ENCODE assay signal across 29 mouse cellular contexts in genomic region chr14:31045296-31045695, GRCm38 (mm10). TPM values are rescaled to one million over a fixed set of nuclear protein-coding genes. Genes with fewer than 3 reads are reported as not detected.
DNase-seq lines count a peak whose midpoint lies in the region; ATAC-seq lines count a peak whose summit lies in the region.
"Had no signal": no experiment of that assay in that cellular context is flagged by ENCODE, and none has a peak within 500 bp of the region (broad histone marks: within the 10 kb centered on the region; RNA-seq: fewer than 3 reads in every experiment).

No protein-coding gene starts in this region.

- 57% methylated on average over 5 of the region's 5 CpGs for WGBS in liver, embryonic 13.5 days (ENCODE audit: insufficient replicate concordance)

- H3K36me3 ChIP-seq in erythroblast, embryonic 14.5 days (ENCODE audit: control insufficient read depth): peaks cover 87% of the 10 kb centered on the region
- peaks cover 57% of the 10 kb centered on the region for H3K36me3 ChIP-seq in liver, embryonic 13.5 days

- peak overlapping the region; percentile 91 for H3K27ac ChIP-seq in liver, embryonic 13.5 days
- H3K27ac ChIP-seq: embryonic facial prominence, embryonic 10.5 days; embryonic facial prominence, embryonic 15.5 days; forebrain, embryonic 12.5 days; heart, adult 2 months; hindbrain, embryonic 12.5 days; hindbrain, postnatal 0 days; intestine, embryonic 15.5 days; limb, embryonic 12.5 days; midbrain, embryonic 13.5 days; stomach, embryonic 15.5 days had no signal

- H3K4me2 ChIP-seq in liver, embryonic 13.5 days: peak overlapping the region; percentile 39
- H3K4me2 ChIP-seq: embryonic facial prominence, embryonic 15.5 days; forebrain, embryonic 12.5 days; hindbrain, embryonic 12.5 days; intestine, embryonic 15.5 days; limb, embryonic 12.5 days; midbrain, embryonic 13.5 days; stomach, embryonic 15.5 days had no signal

- H3K9ac ChIP-seq in liver, embryonic 13.5 days: peak overlapping the region; percentile 57; the same call in 1 of the 2 replicates
- H3K9ac ChIP-seq: embryonic facial prominence, embryonic 15.5 days; forebrain, embryonic 12.5 days; hindbrain, embryonic 12.5 days; intestine, embryonic 15.5 days; limb, embryonic 12.5 days; midbrain, embryonic 13.5 days; stomach, embryonic 15.5 days had no signal

- H3K4me1 ChIP-seq in erythroblast, embryonic 14.5 days (ENCODE audit: control insufficient read depth): peaks cover 49% of the 10 kb centered on the region
- peaks cover 27% of the 10 kb centered on the region for H3K4me1 ChIP-seq in liver, embryonic 13.5 days (replicated peaks)
- H3K4me1 ChIP-seq: embryonic facial prominence, embryonic 10.5 days; embryonic facial prominence, embryonic 15.5 days; forebrain, embryonic 12.5 days; hindbrain, embryonic 12.5 days; intestine, embryonic 15.5 days; limb, embryonic 12.5 days; midbrain, embryonic 13.5 days; stomach, embryonic 15.5 days had no signal

- DNase-seq in c-Kit-positive CD71-positive TER-119-positive erythroid progenitor cells, embryonic 14.5 days (ENCODE audit: low spot score): peak; percentile 22
- DNase-seq in liver, embryonic 13.5 days: no peak
- DNase-seq in kidney, adult 18-20 months: no peak
- DNase-seq in frontal cortex, postnatal 36 days (ENCODE audit: low spot score in 2 of 2): no peak
- DNase-seq: adrenal gland, adult 2 months; adrenal gland, postnatal 36 days; B cell, adult 2 months; cerebellum, adult 8-10 months; cerebellum, postnatal 25 days; gastrocnemius, postnatal 36 days; heart, adult 2 months; kidney, adult 9 months; kidney, postnatal 10 days; lung, adult 18-20 months; lung, postnatal 4 days had no signal

- peak overlapping the region; percentile 27 for H3K4me3 ChIP-seq in erythroblast, embryonic 14.5 days (replicated peaks)
- H3K4me3 ChIP-seq in liver, embryonic 13.5 days (replicated peaks): no peak overlapping the region
- H3K4me3 ChIP-seq: embryonic facial prominence, embryonic 10.5 days; embryonic facial prominence, embryonic 15.5 days; forebrain, embryonic 12.5 days; heart, adult 2 months; hindbrain, embryonic 12.5 days; intestine, embryonic 15.5 days; limb, embryonic 12.5 days; megakaryocyte, embryonic 14.5 days; midbrain, embryonic 13.5 days; stomach, embryonic 15.5 days had no signal

- H3K9me3 ChIP-seq in erythroblast, embryonic 14.5 days (ENCODE audit: control insufficient read depth, low read length): no peaks in the 10 kb centered on the region
- H3K9me3 ChIP-seq in liver, embryonic 13.5 days (replicated peaks): no peaks in the 10 kb centered on the region
- H3K9me3 ChIP-seq: embryonic facial prominence, embryonic 10.5 days; embryonic facial prominence, embryonic 15.5 days; forebrain, embryonic 12.5 days; hindbrain, embryonic 12.5 days; intestine, embryonic 15.5 days; limb, embryonic 12.5 days; megakaryocyte, embryonic 14.5 days; midbrain, embryonic 13.5 days; stomach, embryonic 15.5 days had no signal

- H3K27me3 ChIP-seq in erythroblast, embryonic 14.5 days (ENCODE audit: control insufficient read depth): no peaks in the 10 kb centered on the region
- H3K27me3 ChIP-seq in liver, embryonic 13.5 days: no peaks in the 10 kb centered on the region
- H3K27me3 ChIP-seq: embryonic facial prominence, embryonic 15.5 days; forebrain, embryonic 12.5 days; hindbrain, embryonic 12.5 days; intestine, embryonic 15.5 days; limb, embryonic 12.5 days; megakaryocyte, embryonic 14.5 days; midbrain, embryonic 13.5 days; stomach, embryonic 15.5 days had no signal

- ATAC-seq in liver, embryonic 13.5 days (ENCODE audit: low read depth): peak; percentile 47
- peak; percentile 57; the same call in 1 of the 2 replicates for ATAC-seq in megakaryocyte-erythroid progenitor cell, adult 5-6 weeks (replicated peaks; ENCODE audit: low FRiP score, low TSS enrichment, poor library complexity, severe bottlenecking)
- ATAC-seq: activated CD4-positive, CD25-positive, alpha-beta regulatory T cell, adult 4 months; hindbrain, postnatal 0 days; intestine, embryonic 15.5 days; lung, postnatal 0 days; midbrain, embryonic 13.5 days had no signal

RNA-seq across cellular contexts. Expression of gene Gnl3, which starts 26.3 kb away (rescaled TPM):
- 0.74 and 1.2 TPM in 2 replicates for polyA plus RNA-seq in erythroblast, embryonic 14.5 days (2012)
- 133 and 159 TPM in 2 replicates for polyA plus RNA-seq in liver, embryonic 13.5 days (2015; fragmentation: Nextera tagmentation; extraction: Ambion mirVana)
- 442 and 595 TPM in 2 replicates for total RNA-seq in megakaryocyte-erythroid progenitor cell, adult 5-6 weeks (2014; fragmentation: Nextera tagmentation)
- 624 and 645 TPM in 2 replicates for total RNA-seq in megakaryocyte-erythroid progenitor cell, adult 5-6 weeks (2017)

RNA-seq across cellular contexts. Expression of gene Pbrm1, which starts 26.4 kb away (rescaled TPM):
- 1.2 and 1.6 TPM in 2 replicates for polyA plus RNA-seq in erythroblast, embryonic 14.5 days (2012)
- 65.7 and 72.4 TPM in 2 replicates for polyA plus RNA-seq in liver, embryonic 13.5 days (2015; fragmentation: Nextera tagmentation; extraction: Ambion mirVana)
- total RNA-seq in megakaryocyte-erythroid progenitor cell, adult 5-6 weeks (2014; fragmentation: Nextera tagmentation): 64.6 and 83.6 TPM in 2 replicates
- 75.7 and 82.9 TPM in 2 replicates for total RNA-seq in megakaryocyte-erythroid progenitor cell, adult 5-6 weeks (2017)

RNA-seq across cellular contexts. Expression of gene Spcs1, which starts 43.8 kb away (rescaled TPM):
- 5.2 and 5.8 TPM in 2 replicates for polyA plus RNA-seq in erythroblast, embryonic 14.5 days (2012)
- 306 and 325 TPM in 2 replicates for polyA plus RNA-seq in liver, embryonic 13.5 days (2015; fragmentation: Nextera tagmentation; extraction: Ambion mirVana)
- 188 and 214 TPM in 2 replicates for total RNA-seq in megakaryocyte-erythroid progenitor cell, adult 5-6 weeks (2014; fragmentation: Nextera tagmentation)
- total RNA-seq in megakaryocyte-erythroid progenitor cell, adult 5-6 weeks (2017): 91.6 and 97.9 TPM in 2 replicates

RNA-seq across cellular contexts. Expression of gene Glt8d1, which starts 44.1 kb away (rescaled TPM):
- polyA plus RNA-seq in erythroblast, embryonic 14.5 days (2012): 0.10 and 0.19 TPM in 2 replicates
- polyA plus RNA-seq in liver, embryonic 13.5 days (2015; fragmentation: Nextera tagmentation; extraction: Ambion mirVana): 20.3 and 21.5 TPM in 2 replicates
- 41.3 and 42.4 TPM in 2 replicates for total RNA-seq in megakaryocyte-erythroid progenitor cell, adult 5-6 weeks (2014; fragmentation: Nextera tagmentation)
- 19.3 and 44.1 TPM in 2 replicates for total RNA-seq in megakaryocyte-erythroid progenitor cell, adult 5-6 weeks (2017)

Comparison
In these comparisons a context has a peak if more than half of its experiments do, and no peak if none do; other contexts are left out.
1. RNA of gene Gnl3, which starts 26.3 kb away (polyA plus RNA-seq): 133 to 159 TPM in liver, embryonic 13.5 days; 0.74 to 1.2 TPM in erythroblast, embryonic 14.5 days; every median in the first group is over 10 times any median in the second.
2. RNA of gene Pbrm1, which starts 26.4 kb away (polyA plus RNA-seq): 65.7 to 72.4 TPM in liver, embryonic 13.5 days; 1.2 to 1.6 TPM in erythroblast, embryonic 14.5 days; every median in the first group is over 10 times any median in the second.
3. RNA of gene Spcs1, which starts 43.8 kb away (polyA plus RNA-seq): 306 to 325 TPM in liver, embryonic 13.5 days; 5.2 to 5.8 TPM in erythroblast, embryonic 14.5 days; every median in the first group is over 10 times any median in the second.